Mouse (Mus musculus): ENCODE data around the gene Fzr1. TPM values are rescaled to one million over a fixed set of nuclear protein-coding genes. Genes with fewer than 3 reads are reported as not detected.
A peak's percentile ranks its signal among the peaks of the same experiment; 100 is the strongest.

Gene Fzr1
- polyA plus RNA-seq, 1 experiment from 2014 or later, result 92.1 TPM

DNA sequence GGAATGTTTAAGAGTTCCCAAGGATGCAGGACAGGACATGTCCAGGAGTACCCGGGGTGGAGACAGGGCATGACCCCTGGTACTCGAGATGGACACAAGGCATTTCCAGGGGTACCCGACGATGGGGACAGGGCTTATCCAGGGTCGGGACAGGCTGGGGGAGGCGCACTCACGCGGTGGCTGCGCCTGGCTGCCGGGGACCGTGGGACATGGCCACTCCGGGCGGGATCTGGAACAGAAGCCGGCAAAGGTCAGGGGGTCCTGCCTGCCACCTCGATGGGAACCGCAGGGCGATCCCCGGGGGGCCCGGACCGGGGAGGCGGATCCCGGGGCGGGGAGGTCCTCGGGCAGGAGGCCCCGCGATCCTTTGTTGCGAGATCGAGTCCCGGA is 28.4 kb downstream of the Fzr1 start:
- WGBS, result 0% methylated on average over 23 of the region's 29 CpGs
- Histone ChIP-seq H3K4me1 (ENCODE audit: control insufficient read depth, insufficient read depth, low read length) (peaks cover 6% of the 10 kb centered on the region), H3K9me3 (replicated peaks; ENCODE audit: control insufficient read depth, low read length) (no peaks in the 10 kb centered on the region), H3K36me3 (replicated peaks; ENCODE audit: control insufficient read depth, insufficient read depth, low read depth, low read length) (no peaks in the 10 kb centered on the region; the same call in none of the 2 replicates), H3K27ac (replicated peaks; ENCODE audit: low read depth, low read length) (no peak overlapping the region), H3K4me2 (ENCODE audit: low read depth, low read length) (peak overlapping the region; percentile 40), H3K9ac (replicated peaks; ENCODE audit: low read length) (peak overlapping the region; percentile 87), H3K4me3 (ENCODE audit: low read depth, low read length) (peak overlapping the region; percentile 87), H3K27me3 (ENCODE audit: control insufficient read depth, insufficient read depth, low read length) (no peaks in the 10 kb centered on the region; the same call in none of the 2 replicates)
- DNase-seq (ENCODE audit: low spot score) (no peak), ATAC-seq (replicated peaks; ENCODE audit: insufficient number of reproducible peaks, low FRiP score, low TSS enrichment, low read depth) (peak; percentile 6; the same call in 1 of the 2 replicates)

DNA sequence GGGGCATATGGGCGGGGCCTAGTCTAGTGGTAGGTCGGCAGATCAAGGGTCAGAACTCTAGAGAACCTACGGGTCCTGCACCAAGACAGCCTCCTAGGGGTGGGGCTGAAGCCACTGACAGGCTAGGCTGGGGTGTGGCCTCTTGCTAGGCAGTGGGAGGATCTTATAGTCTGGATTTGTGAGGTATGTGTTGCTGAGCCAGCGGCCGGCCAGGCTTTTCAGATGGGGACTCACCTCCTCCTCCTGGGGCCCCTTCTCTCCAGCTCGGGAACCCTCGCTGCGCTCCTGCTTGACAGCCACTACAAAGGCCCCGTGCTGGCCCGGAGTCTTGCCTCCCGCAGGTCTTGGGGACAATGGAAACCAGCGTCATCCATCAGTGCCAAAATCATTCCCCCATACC is 29.2 kb downstream of the Fzr1 start:
- ATAC-seq (replicated peaks; ENCODE audit: insufficient number of reproducible peaks, low FRiP score, low TSS enrichment, low read depth), result no peak
- Histone ChIP-seq H3K9me3 (replicated peaks; ENCODE audit: control insufficient read depth, low read length) (no peaks in the 10 kb centered on the region), H3K9ac (replicated peaks; ENCODE audit: low read length) (peak overlapping the region; percentile 87), H3K27ac (replicated peaks; ENCODE audit: low read depth, low read length) (no peak overlapping the region), H3K27me3 (ENCODE audit: control insufficient read depth, insufficient read depth, low read length) (peaks cover 5% of the 10 kb centered on the region), H3K4me2 (ENCODE audit: low read depth, low read length) (peak overlapping the region; percentile 40), H3K4me3 (ENCODE audit: low read depth, low read length) (peak overlapping the region; percentile 87), H3K4me1 (ENCODE audit: control insufficient read depth, insufficient read depth, low read length) (peaks cover 6% of the 10 kb centered on the region), H3K36me3 (replicated peaks; ENCODE audit: control insufficient read depth, insufficient read depth, low read depth, low read length) (no peaks in the 10 kb centered on the region; the same call in none of the 2 replicates)
- peak; percentile 35 for DNase-seq (ENCODE audit: low spot score)
- WGBS, result 3% methylated on average over 12 of the region's 12 CpGs

DNA sequence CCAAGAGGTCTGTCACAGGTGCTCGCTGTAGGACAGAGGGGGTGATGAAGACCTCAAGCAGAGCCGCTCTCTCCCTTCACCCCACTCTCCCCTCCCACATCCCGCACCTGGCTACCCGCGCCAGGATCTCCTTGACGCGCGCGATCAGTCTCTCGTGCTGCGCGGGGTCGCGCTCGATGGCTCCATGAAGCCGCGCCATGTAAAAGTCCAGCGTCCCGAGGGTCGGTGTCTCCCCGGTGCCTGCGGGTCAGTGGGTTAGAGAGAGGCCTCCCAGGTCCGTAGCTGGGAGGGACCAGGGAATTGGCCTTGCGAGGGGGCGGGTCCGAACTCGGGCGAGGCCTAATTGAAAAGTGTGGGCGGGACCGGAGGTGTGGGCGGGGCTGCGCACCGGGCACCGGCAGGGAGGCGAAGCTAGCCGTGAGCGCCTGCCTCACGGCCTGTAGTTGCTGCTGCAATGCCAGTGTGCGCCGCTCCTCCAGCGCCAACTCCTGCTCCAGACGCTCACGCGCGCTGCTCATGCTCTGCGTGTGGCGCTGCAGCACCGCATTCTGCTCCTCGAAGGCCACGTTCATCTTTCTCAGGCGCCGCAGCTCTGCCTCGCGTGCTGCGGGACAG is 31.8 kb downstream of the Fzr1 start:
- peaks cover 28% of the 10 kb centered on the region for H3K27me3 ChIP-seq (ENCODE audit: control insufficient read depth, insufficient read depth, low read length)
- peak overlapping the region; percentile 19; the same call in 1 of the 2 replicates for H3K4me3 ChIP-seq (ENCODE audit: low read depth, low read length)
- peak overlapping the region; percentile 45 for H3K4me2 ChIP-seq (ENCODE audit: low read depth, low read length)
- H3K9me3 ChIP-seq (replicated peaks; ENCODE audit: control insufficient read depth, low read length), result no peaks in the 10 kb centered on the region
- ATAC-seq (replicated peaks; ENCODE audit: insufficient number of reproducible peaks, low FRiP score, low TSS enrichment, low read depth) (no peak), DNase-seq (ENCODE audit: low spot score) (peak; percentile 79)
- no peak overlapping the region for H3K27ac ChIP-seq (replicated peaks; ENCODE audit: low read depth, low read length)
- no peaks in the 10 kb centered on the region; the same call in none of the 2 replicates for H3K36me3 ChIP-seq (replicated peaks; ENCODE audit: control insufficient read depth, insufficient read depth, low read depth, low read length)
- peaks cover 12% of the 10 kb centered on the region for H3K4me1 ChIP-seq (ENCODE audit: control insufficient read depth, insufficient read depth, low read length)
- peak overlapping the region; percentile 39 for H3K9ac ChIP-seq (replicated peaks; ENCODE audit: low read length)
- 8% methylated on average over 54 of the region's 55 CpGs for WGBS

DNA sequence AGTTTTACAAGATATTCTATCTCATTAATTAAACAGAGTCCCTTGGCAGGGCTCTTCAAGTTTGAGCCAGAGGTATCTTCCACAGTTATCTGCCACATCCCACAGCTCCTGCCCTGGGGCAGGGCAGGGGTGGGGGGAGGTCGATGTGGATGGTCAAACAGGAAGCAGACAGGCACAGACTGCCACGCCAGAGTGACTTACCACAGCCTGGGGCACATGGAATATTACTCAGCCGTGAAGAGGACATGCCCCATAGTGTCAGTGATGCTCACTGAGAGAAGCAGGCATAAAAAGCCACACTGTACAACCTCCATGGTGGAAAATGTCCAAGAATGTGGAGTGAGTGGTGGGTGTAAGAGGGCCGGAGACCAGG is 33.2 kb downstream of the Fzr1 start:
- Histone ChIP-seq H3K4me3 (ENCODE audit: low read depth, low read length) (no peak overlapping the region), H3K9ac (replicated peaks; ENCODE audit: low read length) (no peak overlapping the region), H3K4me1 (ENCODE audit: control insufficient read depth, insufficient read depth, low read length) (peaks cover 12% of the 10 kb centered on the region), H3K4me2 (ENCODE audit: low read depth, low read length) (no peak overlapping the region), H3K27me3 (ENCODE audit: control insufficient read depth, insufficient read depth, low read length) (peaks cover 34% of the 10 kb centered on the region), H3K36me3 (replicated peaks; ENCODE audit: control insufficient read depth, insufficient read depth, low read depth, low read length) (no peaks in the 10 kb centered on the region; the same call in none of the 2 replicates), H3K9me3 (replicated peaks; ENCODE audit: control insufficient read depth, low read length) (no peaks in the 10 kb centered on the region), H3K27ac (replicated peaks; ENCODE audit: low read depth, low read length) (no peak overlapping the region)
- no peak for ATAC-seq (replicated peaks; ENCODE audit: insufficient number of reproducible peaks, low FRiP score, low TSS enrichment, low read depth)
- WGBS, result 84% methylated on average over 4 of the region's 4 CpGs
- DNase-seq (ENCODE audit: low spot score), result no peak

DNA sequence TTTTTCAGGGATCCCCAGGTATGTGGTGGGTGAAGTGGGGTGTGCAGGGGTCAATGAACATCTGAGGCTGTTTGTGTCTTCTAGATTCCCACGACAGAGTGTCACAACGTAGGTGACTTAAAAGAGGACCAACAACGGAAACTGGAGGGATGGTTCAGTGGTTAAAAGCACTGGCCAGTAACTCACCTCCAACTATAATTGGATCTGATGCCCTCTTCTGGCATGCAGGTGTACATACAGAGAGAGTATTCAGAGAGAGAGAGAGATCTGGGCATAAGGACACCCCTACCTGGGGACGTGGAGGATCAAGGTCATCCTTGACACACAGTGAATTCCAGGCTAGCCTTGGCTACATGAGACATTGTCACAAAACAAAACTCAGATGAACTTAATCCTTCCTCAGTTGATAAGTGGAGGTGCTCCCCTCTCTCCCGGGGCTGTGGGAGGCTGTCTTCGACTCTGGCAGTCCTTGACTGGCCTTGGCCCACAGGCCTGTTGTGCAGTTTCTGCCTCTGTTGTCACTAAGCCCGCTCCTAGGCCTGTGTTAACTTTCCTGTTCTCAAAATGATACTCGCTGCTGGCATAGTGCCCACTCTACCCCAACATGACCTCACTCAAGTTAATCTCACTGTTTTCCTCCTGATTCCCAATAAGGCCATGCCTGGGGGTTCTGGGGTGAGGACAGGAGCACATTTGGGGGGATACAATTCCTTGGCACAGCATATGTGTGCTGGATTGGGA is 33.7 kb downstream of the Fzr1 start:
- WGBS, result 56% methylated on average over 8 of the region's 8 CpGs
- peaks cover 12% of the 10 kb centered on the region for H3K4me1 ChIP-seq (ENCODE audit: control insufficient read depth, insufficient read depth, low read length)
- peaks cover 34% of the 10 kb centered on the region for H3K27me3 ChIP-seq (ENCODE audit: control insufficient read depth, insufficient read depth, low read length)
- no peak for DNase-seq (ENCODE audit: low spot score)
- H3K4me3 ChIP-seq (ENCODE audit: low read depth, low read length), result no peak overlapping the region
- H3K27ac ChIP-seq (replicated peaks; ENCODE audit: low read depth, low read length), result no peak overlapping the region
- H3K4me2 ChIP-seq (ENCODE audit: low read depth, low read length), result no peak overlapping the region
- ATAC-seq (replicated peaks; ENCODE audit: insufficient number of reproducible peaks, low FRiP score, low TSS enrichment, low read depth), result no peak
- no peaks in the 10 kb centered on the region for H3K9me3 ChIP-seq (replicated peaks; ENCODE audit: control insufficient read depth, low read length)
- H3K36me3 ChIP-seq (replicated peaks; ENCODE audit: control insufficient read depth, insufficient read depth, low read depth, low read length), result no peaks in the 10 kb centered on the region; the same call in none of the 2 replicates
- no peak overlapping the region for H3K9ac ChIP-seq (replicated peaks; ENCODE audit: low read length)

DNA sequence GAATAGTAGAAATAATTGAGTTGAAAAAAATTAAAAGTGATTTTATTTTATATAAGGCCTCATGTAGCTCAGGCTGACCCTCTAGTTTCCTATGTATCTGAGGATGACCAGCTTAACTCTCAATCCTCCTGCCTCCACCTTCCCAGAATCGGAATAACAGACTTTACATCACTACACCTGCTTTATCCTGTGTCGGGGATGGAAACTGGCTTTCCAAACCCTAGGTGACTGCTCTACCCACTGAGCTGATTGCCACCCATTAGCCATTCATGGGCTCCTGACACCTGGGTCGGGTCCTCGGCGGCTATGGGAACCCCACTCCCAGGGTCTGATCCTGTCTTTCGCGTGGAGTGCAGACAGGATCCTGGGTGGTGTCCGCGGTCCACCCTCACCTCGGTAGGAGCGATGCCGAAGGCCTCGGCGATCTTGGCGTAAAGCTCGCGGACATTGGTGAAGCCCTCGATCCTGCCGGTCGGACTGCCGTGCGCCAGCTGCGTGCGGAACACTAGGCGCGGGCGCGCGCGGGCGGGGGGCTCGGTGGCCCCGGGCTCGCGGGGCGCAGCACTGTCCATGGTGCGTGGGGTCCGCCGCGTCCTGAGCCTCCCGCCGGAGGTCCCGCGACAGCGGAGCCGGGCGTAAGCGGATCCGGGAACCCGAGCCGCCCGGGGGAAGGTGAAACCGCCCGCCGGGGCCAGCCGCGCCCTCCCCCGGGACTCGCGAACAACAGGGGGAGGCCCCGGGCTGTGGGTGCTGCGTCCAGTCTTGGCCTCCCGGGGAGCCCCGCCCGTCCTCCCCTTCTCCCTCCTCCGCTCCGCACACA is 35.4 kb downstream of the Fzr1 start, which contains the start of gene Gipc3:
TSS of gene Gipc3 (minus strand) at position 581 of the 820 bp plus-strand sequence.
- peaks cover 6% of the 10 kb centered on the region; the same call in 1 of the 2 replicates for H3K4me1 ChIP-seq (ENCODE audit: control insufficient read depth, insufficient read depth, low read length)
- H3K9ac ChIP-seq (replicated peaks; ENCODE audit: low read length), result peak within 1 kb of the TSS; percentile 48
- H3K36me3 ChIP-seq (replicated peaks; ENCODE audit: control insufficient read depth, insufficient read depth, low read depth, low read length), result no peaks in the 10 kb centered on the region; the same call in 1 of the 2 replicates
- H3K9me3 ChIP-seq (replicated peaks; ENCODE audit: control insufficient read depth, low read length), result no peaks in the 10 kb centered on the region
- ATAC-seq (replicated peaks; ENCODE audit: insufficient number of reproducible peaks, low FRiP score, low TSS enrichment, low read depth) (no peak), DNase-seq (ENCODE audit: low spot score) (no peak)
- H3K4me3 ChIP-seq (ENCODE audit: low read depth, low read length), result peak within 1 kb of the TSS; percentile 40
- H3K27ac ChIP-seq (replicated peaks; ENCODE audit: low read depth, low read length), result no peak within 1 kb of the TSS
- peaks cover 34% of the 10 kb centered on the region for H3K27me3 ChIP-seq (ENCODE audit: control insufficient read depth, insufficient read depth, low read length)
- WGBS, result 6% methylated on average over 49 of the region's 67 CpGs
- H3K4me2 ChIP-seq (ENCODE audit: low read depth, low read length), result peak within 1 kb of the TSS; percentile 65

DNA sequence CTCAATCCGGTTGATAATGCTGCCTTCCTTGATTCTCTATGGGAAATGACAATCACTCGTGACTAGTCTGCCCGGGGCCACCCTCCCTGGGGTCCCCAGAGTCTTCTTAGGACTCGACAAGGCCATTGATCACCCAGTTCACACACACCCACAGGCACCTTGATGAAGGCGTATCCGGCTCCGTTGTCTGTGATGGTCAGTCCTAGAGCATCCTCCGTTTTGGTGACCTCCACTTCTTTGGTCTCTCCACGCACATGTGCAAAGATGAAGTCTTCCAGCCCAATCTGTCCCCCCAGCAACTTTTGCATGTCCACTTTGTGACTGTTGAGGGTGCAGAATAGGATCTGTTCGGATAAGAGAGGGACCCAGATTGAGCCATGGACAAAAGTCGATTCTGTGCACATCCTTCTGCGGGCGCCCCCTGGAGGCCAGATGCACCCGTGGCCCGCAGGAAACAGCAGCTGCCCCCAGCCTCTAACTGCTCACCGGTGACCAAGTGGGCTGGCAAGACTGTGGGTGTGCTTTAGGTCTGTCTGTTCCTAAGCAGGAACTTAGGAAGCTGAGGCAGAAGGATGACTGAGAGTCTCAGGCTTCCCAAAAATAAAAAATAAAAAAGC is 36.9 kb downstream of the Fzr1 start:
- H3K27ac ChIP-seq (replicated peaks; ENCODE audit: low read depth, low read length), result no peak overlapping the region
- no peak overlapping the region for H3K4me3 ChIP-seq (ENCODE audit: low read depth, low read length)
- no peaks in the 10 kb centered on the region for H3K9me3 ChIP-seq (replicated peaks; ENCODE audit: control insufficient read depth, low read length)
- ATAC-seq (replicated peaks; ENCODE audit: insufficient number of reproducible peaks, low FRiP score, low TSS enrichment, low read depth), result no peak
- peaks cover 6% of the 10 kb centered on the region; the same call in 1 of the 2 replicates for H3K4me1 ChIP-seq (ENCODE audit: control insufficient read depth, insufficient read depth, low read length)
- DNase-seq (ENCODE audit: low spot score), result peak; percentile 75
- H3K9ac ChIP-seq (replicated peaks; ENCODE audit: low read length), result no peak overlapping the region
- H3K27me3 ChIP-seq (ENCODE audit: control insufficient read depth, insufficient read depth, low read length), result peaks cover 34% of the 10 kb centered on the region
- H3K4me2 ChIP-seq (ENCODE audit: low read depth, low read length), result no peak overlapping the region
- 33% methylated on average over 16 of the region's 16 CpGs for WGBS
- H3K36me3 ChIP-seq (replicated peaks; ENCODE audit: control insufficient read depth, insufficient read depth, low read depth, low read length), result no peaks in the 10 kb centered on the region; the same call in 1 of the 2 replicates

Measured in embryonic facial prominence, embryonic 11.5 days (tissue).